Mouse (Mus musculus) T-helper 1 cell (primary cell): Measurements from ENCODE around the gene B230118H07Rik.
"Not testable (repeated sequence)": the region's sequence is repeated elsewhere in the genome, so short reads cannot be mapped to it uniquely, and the experiment has no call there.

Source experiments
- in situ Hi-C: fragments of 300-600 bp; cut with MboI, MseI; formaldehyde crosslinking; loops from one replicate; pipeline ENCODE4 v1.15.1; 2025; ENCODE audit warnings: high pct_unique_total_duplicates

The B230118H07Rik gene

GRCm38 (mm10) chr2:101591356-101591755 is 58.0 kb downstream of the B230118H07Rik start:
- in situ Hi-C loops, result no loop called here

GRCm38 (mm10) chr2:101581418-101581817 is 67.9 kb downstream of the B230118H07Rik start:
- in situ Hi-C loops, result no loop called here

GRCm38 (mm10) chr2:101580977-101581376 is 68.4 kb downstream of the B230118H07Rik start:
- in situ Hi-C loops, result no loop called here

GRCm38 (mm10) chr2:101580428-101580827 is 68.9 kb downstream of the B230118H07Rik start:
- in situ Hi-C loops, result no loop called here

GRCm38 (mm10) chr2:101580027-101580426 is 69.3 kb downstream of the B230118H07Rik start:
- in situ Hi-C loops, result no loop called here

- in situ Hi-C loops, result no loop called here
These were observed 72.1 kb downstream of the B230118H07Rik start for GRCm38 (mm10) chr2:101577243-101577642.

GRCm38 (mm10) chr2:101569230-101569629 is 80.1 kb downstream of the B230118H07Rik start:
- in situ Hi-C loops, result no loop called here

GRCm38 (mm10) chr2:101567490-101567889 is 81.8 kb downstream of the B230118H07Rik start:
- in situ Hi-C loops, result no loop called here

- in situ Hi-C loops, result no loop called here
These were observed 85.6 kb downstream of the B230118H07Rik start for GRCm38 (mm10) chr2:101563776-101564175.

GRCm38 (mm10) chr2:101563206-101563605 is 86.1 kb downstream of the B230118H07Rik start:
- in situ Hi-C loops, result no loop called here

GRCm38 (mm10) chr2:101559431-101559830 is 89.9 kb downstream of the B230118H07Rik start:
- in situ Hi-C loops, result no loop called here

- in situ Hi-C loops, result no loop called here
These were observed 93.4 kb downstream of the B230118H07Rik start for GRCm38 (mm10) chr2:101555886-101556285.

GRCm38 (mm10) chr2:101553851-101554250 is 95.5 kb downstream of the B230118H07Rik start:
- in situ Hi-C loops, result no loop called here

GRCm38 (mm10) chr2:101552301-101552700 is 97.0 kb downstream of the B230118H07Rik start:
- in situ Hi-C loops, result no loop called here

GRCm38 (mm10) chr2:101551026-101551719 is 98.2 kb downstream of the B230118H07Rik start:
- in situ Hi-C loops, result no loop called here

GRCm38 (mm10) chr2:101550176-101550575 is 99.2 kb downstream of the B230118H07Rik start:
- in situ Hi-C loops, result no loop called here

GRCm38 (mm10) chr2:101548866-101549265 is 100.5 kb downstream of the B230118H07Rik start:
- in situ Hi-C loops, result no loop called here

- in situ Hi-C loops, result no loop called here
These were observed 103.7 kb downstream of the B230118H07Rik start for GRCm38 (mm10) chr2:101545593-101545992.

GRCm38 (mm10) chr2:101543704-101544417 is 105.5 kb downstream of the B230118H07Rik start:
- in situ Hi-C loops, result no loop called here

- in situ Hi-C loops, result not testable (repeated sequence)
These were observed 112.4 kb downstream of the B230118H07Rik start for GRCm38 (mm10) chr2:101536887-101537286.

GRCm38 (mm10) chr2:101533741-101534140 is 115.6 kb downstream of the B230118H07Rik start:
- in situ Hi-C loops, result no loop called here

- in situ Hi-C loops, result loop anchor here (5.0 kb wide), 1 partner anchor 53 kb away; no protein-coding TSS in a partner anchor
These were observed 123.6 kb downstream of the B230118H07Rik start for GRCm38 (mm10) chr2:101525503-101526381.
